Mouse (Mus musculus) forebrain, embryonic 10.5 days (tissue): Measurements from ENCODE around the gene Dirc2. TPM values are rescaled to one million over a fixed set of nuclear protein-coding genes. Genes with fewer than 3 reads are reported as not detected.

Source experiments
- DNase-seq: peaks from one replicate; pipeline ENCODE4 v3.0.0-alpha.2; 2017; ENCODE audit warnings: low spot score; ENCODE audit errors: extremely low spot score
- H3K27ac ChIP-seq: fragments of 300-500 bp; sonication (generic); 2 replicates; pipeline ENCODE4 v1.5.1; 2016; ENCODE audit warnings: mild to moderate bottlenecking
- H3K27me3 ChIP-seq: fragments of 300-500 bp; sonication (generic); 2 replicates; pipeline ENCODE4 v1.6.1; 2016; ENCODE audit warnings: mild to moderate bottlenecking; ENCODE audit not compliant: poor library complexity, severe bottlenecking
- H3K36me3 ChIP-seq: fragments of 300-500 bp; sonication (generic); replicated peaks from 2 replicates; pipeline ENCODE4 v1.6.1; 2016; ENCODE audit warnings: mild to moderate bottlenecking, moderate library complexity
- H3K4me1 ChIP-seq: fragments of 300-500 bp; sonication (generic); 2 replicates; pipeline ENCODE4 v1.6.1; 2016
- H3K4me3 ChIP-seq: fragments of 300-500 bp; sonication (generic); 2 replicates; pipeline ENCODE4 v1.5.1; 2016; ENCODE audit warnings: mild to moderate bottlenecking, moderate library complexity
- H3K9me3 ChIP-seq: fragments of 300-500 bp; sonication (generic); 2 replicates; pipeline ENCODE4 v1.6.1; 2016; ENCODE audit warnings: mild to moderate bottlenecking, moderate library complexity
- WGBS: fragments of 180-500 bp; shearing (Covaris S2); methylation state at CpG from one replicate; pipeline ENCODE4 v1.1.7; 2016; 5-methylcytosine and 5-hydroxymethylcytosine counted together
- polyA plus RNA-seq: library from polyadenylated mRNA; unstranded; fragments of >200 nt; fragmentation: Nextera tagmentation; extraction: Ambion mirVana; gene quantifications from 2 replicates; pipeline ENCODE4 v1.2.1, GENCODE M21; 2016

Gene Dirc2
- polyA plus RNA-seq, 1 experiment from 2014 or later, result 10.4 TPM

- H3K4me1 ChIP-seq, result peaks cover 10% of the 10 kb centered on the region
- no peaks in the 10 kb centered on the region for H3K27me3 ChIP-seq
- WGBS, result 90% methylated on average over 7 of the region's 7 CpGs
- H3K9me3 ChIP-seq, result no peaks in the 10 kb centered on the region
- no peak for DNase-seq
- no peak overlapping the region for H3K27ac ChIP-seq
- H3K36me3 ChIP-seq, result peaks cover 21% of the 10 kb centered on the region
- H3K4me3 ChIP-seq, result no peak overlapping the region
Measured at GRCm38 (mm10) chr16:35784134-35784725, 15.1 kb upstream of the Dirc2 start.

GRCm38 (mm10) chr16:35783207-35783573 is 14.0 kb upstream of the Dirc2 start:
- no peak overlapping the region for H3K4me3 ChIP-seq
- H3K4me1 ChIP-seq, result peaks cover 10% of the 10 kb centered on the region
- no peaks in the 10 kb centered on the region for H3K27me3 ChIP-seq
- DNase-seq, result no peak
- WGBS, result 86% methylated on average over 3 of the region's 3 CpGs
- peaks cover 10% of the 10 kb centered on the region for H3K36me3 ChIP-seq
- H3K9me3 ChIP-seq, result no peaks in the 10 kb centered on the region
- H3K27ac ChIP-seq, result no peak overlapping the region

DNA sequence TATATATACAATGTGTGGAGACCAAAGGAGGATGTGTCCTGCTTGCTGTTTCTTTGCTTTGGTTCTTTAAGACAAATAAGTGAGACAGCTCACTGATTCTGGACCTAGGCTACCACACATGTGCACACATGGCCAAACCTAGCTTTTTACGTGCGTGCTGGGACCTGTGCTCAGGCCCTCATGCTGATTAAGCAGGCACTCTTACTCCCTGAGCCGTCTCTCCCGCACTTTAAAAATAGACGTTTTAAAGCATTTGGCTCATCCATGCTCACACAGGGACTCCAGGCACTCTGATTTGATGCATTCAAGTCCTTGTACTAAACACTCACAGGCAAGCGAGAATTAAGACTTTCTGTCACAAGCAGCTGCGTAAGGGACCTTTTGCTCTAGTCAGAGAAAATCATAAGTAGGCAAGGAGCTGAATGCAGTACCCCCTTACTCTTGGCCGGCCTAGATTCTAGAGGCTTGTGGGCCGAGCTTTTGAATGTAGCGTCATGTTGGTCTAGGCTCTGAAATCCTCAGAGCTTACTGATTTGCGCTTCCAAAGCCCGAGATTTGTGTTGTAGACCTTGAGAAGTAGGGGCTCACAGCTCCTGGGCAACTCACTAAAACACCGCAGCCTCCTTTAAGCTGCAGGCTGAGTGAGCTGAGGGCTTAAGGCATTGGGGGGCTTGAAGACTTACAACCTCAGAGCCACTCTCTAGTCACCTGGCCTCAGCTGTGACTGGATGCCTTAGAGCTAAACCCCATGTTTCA is 13.5 kb upstream of the Dirc2 start:
- no peaks in the 10 kb centered on the region for H3K9me3 ChIP-seq
- peaks cover 7% of the 10 kb centered on the region for H3K4me1 ChIP-seq
- H3K27me3 ChIP-seq, result no peaks in the 10 kb centered on the region
- DNase-seq, result no peak
- peaks cover 5% of the 10 kb centered on the region for H3K36me3 ChIP-seq
- no peak overlapping the region for H3K4me3 ChIP-seq
- H3K27ac ChIP-seq, result no peak overlapping the region
- 92% methylated on average over 13 of the region's 13 CpGs for WGBS

DNA sequence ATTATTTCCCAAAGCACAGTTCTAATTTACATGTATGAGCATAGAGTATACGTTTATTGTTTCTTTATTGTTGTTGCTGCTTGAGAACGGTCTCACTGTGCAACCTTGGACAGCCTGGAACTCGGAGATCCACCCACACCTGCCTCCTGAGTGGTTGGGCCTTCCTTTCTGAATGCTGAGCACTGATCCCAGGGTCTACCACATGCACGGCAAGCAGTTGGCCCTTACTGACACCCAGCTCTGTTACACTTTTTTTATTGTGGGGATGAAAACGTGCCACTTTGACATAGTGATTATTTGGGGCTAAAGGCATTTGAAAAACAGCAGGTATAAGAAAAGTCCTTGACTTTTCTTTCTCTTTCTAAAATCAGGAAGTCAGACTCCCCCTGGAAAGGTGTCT is 12.5 kb upstream of the Dirc2 start:
- no peak overlapping the region for H3K27ac ChIP-seq

GRCm38 (mm10) chr16:35781096-35781495 is 11.9 kb upstream of the Dirc2 start:
- Histone ChIP-seq H3K4me1 (no peaks in the 10 kb centered on the region), H3K27ac (no peak overlapping the region), H3K27me3 (no peaks in the 10 kb centered on the region), H3K4me3 (no peak overlapping the region), H3K36me3 (no peaks in the 10 kb centered on the region), H3K9me3 (no peaks in the 10 kb centered on the region)
- DNase-seq, result no peak
- 94% methylated on average over 9 of the region's 9 CpGs for WGBS

More for the DNA sequence above, 12.5 kb upstream of the Dirc2 start:
- no peaks in the 10 kb centered on the region for H3K4me1 ChIP-seq
- no peak for DNase-seq
- H3K36me3 ChIP-seq, result no peaks in the 10 kb centered on the region
- 88% methylated on average over 5 of the region's 5 CpGs for WGBS
- no peak overlapping the region for H3K4me3 ChIP-seq
- no peaks in the 10 kb centered on the region for H3K9me3 ChIP-seq
- H3K27me3 ChIP-seq, result no peaks in the 10 kb centered on the region

DNA sequence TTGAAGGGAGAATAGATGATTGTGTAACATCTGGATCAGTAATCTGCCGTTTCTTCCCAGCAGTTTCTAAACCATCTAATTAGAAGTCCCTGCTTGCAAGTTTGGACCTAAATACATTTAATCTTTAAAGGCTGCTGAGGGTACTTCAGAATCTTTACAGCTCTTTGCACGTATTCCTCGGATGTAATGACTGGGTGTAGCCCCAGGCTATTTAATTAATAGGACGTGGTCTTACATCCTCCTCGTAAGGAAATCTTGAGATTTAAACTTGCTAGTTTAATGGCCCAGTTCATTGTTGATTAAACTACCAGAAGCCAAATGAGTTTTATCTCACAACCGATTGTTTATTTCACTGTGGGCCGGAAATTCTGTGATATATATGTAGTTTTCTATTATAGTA is 10.5 kb upstream of the Dirc2 start:
- no peaks in the 10 kb centered on the region for H3K9me3 ChIP-seq
- 80% methylated on average over 7 of the region's 7 CpGs for WGBS
- no peak overlapping the region for H3K4me3 ChIP-seq
- no peaks in the 10 kb centered on the region for H3K4me1 ChIP-seq
- DNase-seq, result no peak
- no peak overlapping the region for H3K27ac ChIP-seq
- H3K36me3 ChIP-seq, result no peaks in the 10 kb centered on the region
- no peaks in the 10 kb centered on the region for H3K27me3 ChIP-seq

- DNase-seq, result no peak
- H3K27ac ChIP-seq, result no peak overlapping the region
- H3K36me3 ChIP-seq, result peaks cover under 1% of the 10 kb centered on the region
- H3K9me3 ChIP-seq, result no peaks in the 10 kb centered on the region
- no peak overlapping the region for H3K4me3 ChIP-seq
- no peaks in the 10 kb centered on the region for H3K4me1 ChIP-seq
- WGBS, result 94% methylated on average over 4 of the region's 4 CpGs
- no peaks in the 10 kb centered on the region for H3K27me3 ChIP-seq
Measured at GRCm38 (mm10) chr16:35777768-35778167, 8.6 kb upstream of the Dirc2 start.

- Histone ChIP-seq H3K4me3 (no peak overlapping the region), H3K9me3 (no peaks in the 10 kb centered on the region), H3K36me3 (peaks cover 9% of the 10 kb centered on the region), H3K27ac (no peak overlapping the region), H3K27me3 (no peaks in the 10 kb centered on the region), H3K4me1 (peaks cover under 1% of the 10 kb centered on the region)
- DNase-seq, result no peak
- 89% methylated on average over 7 of the region's 7 CpGs for WGBS
Measured at GRCm38 (mm10) chr16:35776737-35777136, 7.6 kb upstream of the Dirc2 start.

GRCm38 (mm10) chr16:35775835-35776234 is 6.7 kb upstream of the Dirc2 start:
- 90% methylated on average over 1 of the region's 1 CpGs for WGBS
- DNase-seq, result no peak

GRCm38 (mm10) chr16:35772598-35772997 is 3.4 kb upstream of the Dirc2 start:
- H3K4me1 ChIP-seq, result peaks cover 39% of the 10 kb centered on the region
- WGBS, result 91% methylated on average over 5 of the region's 5 CpGs
- no peak overlapping the region for H3K4me3 ChIP-seq
- H3K9me3 ChIP-seq, result no peaks in the 10 kb centered on the region
- H3K27ac ChIP-seq, result no peak overlapping the region
- no peak for DNase-seq
- H3K27me3 ChIP-seq, result no peaks in the 10 kb centered on the region; the same call in 1 of the 2 replicates
- H3K36me3 ChIP-seq, result peaks cover 9% of the 10 kb centered on the region

More at GRCm38 (mm10) chr16:35775835-35776234, 6.7 kb upstream of the Dirc2 start:
- Histone ChIP-seq H3K36me3 (peaks cover 9% of the 10 kb centered on the region), H3K27me3 (no peaks in the 10 kb centered on the region), H3K4me1 (peaks cover 10% of the 10 kb centered on the region), H3K4me3 (no peak overlapping the region), H3K27ac (no peak overlapping the region), H3K9me3 (no peaks in the 10 kb centered on the region)

GRCm38 (mm10) chr16:35771606-35772005 is 2.5 kb upstream of the Dirc2 start:
- H3K36me3 ChIP-seq, result peaks cover 9% of the 10 kb centered on the region
- peak overlapping the region; percentile 94 for H3K4me3 ChIP-seq
- H3K4me1 ChIP-seq, result peaks cover 42% of the 10 kb centered on the region
- H3K27me3 ChIP-seq, result no peaks in the 10 kb centered on the region; the same call in 1 of the 2 replicates
- WGBS, result 82% methylated on average over 5 of the region's 5 CpGs
- H3K27ac ChIP-seq, result no peak overlapping the region
- no peak for DNase-seq
- H3K9me3 ChIP-seq, result no peaks in the 10 kb centered on the region

DNA sequence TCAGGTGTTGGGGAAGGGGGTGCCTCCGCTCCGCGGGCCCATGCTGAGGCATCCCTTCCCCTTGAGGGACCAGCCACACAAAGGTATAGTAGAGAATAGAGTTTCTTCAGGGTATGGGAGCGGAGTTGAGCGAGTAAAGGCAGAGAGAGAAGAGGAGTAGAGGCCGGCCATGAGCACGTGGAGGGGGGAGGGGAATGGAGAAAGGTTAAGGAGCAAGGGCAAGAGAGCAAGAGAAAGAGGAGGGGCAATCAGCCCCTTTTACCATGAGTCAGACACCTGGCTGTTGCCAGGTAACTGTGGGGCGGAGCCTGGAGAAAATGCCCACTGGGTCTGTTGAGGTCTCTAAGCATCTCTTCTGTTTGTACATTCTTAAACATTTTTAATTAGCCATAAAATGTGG is 2.0 kb upstream of the Dirc2 start:
- peaks cover 9% of the 10 kb centered on the region for H3K36me3 ChIP-seq
- 12% methylated on average over 8 of the region's 8 CpGs for WGBS
- peaks cover 42% of the 10 kb centered on the region for H3K4me1 ChIP-seq
- H3K27me3 ChIP-seq, result no peaks in the 10 kb centered on the region; the same call in 1 of the 2 replicates
- peak overlapping the region; percentile 94 for H3K4me3 ChIP-seq
- no peak for DNase-seq
- H3K27ac ChIP-seq, result no peak overlapping the region
- no peaks in the 10 kb centered on the region for H3K9me3 ChIP-seq

- peaks cover 9% of the 10 kb centered on the region for H3K36me3 ChIP-seq
- peak within 1 kb of the TSS; percentile 89 for H3K27ac ChIP-seq
- H3K4me1 ChIP-seq, result peaks cover 42% of the 10 kb centered on the region
- no peaks in the 10 kb centered on the region for H3K9me3 ChIP-seq
- H3K27me3 ChIP-seq, result no peaks in the 10 kb centered on the region; the same call in 1 of the 2 replicates
- peak; percentile 89 for DNase-seq
- H3K4me3 ChIP-seq, result peak within 1 kb of the TSS; percentile 94
- WGBS, result under 1% methylated on average over 51 of the region's 51 CpGs
Measured at GRCm38 (mm10) chr16:35769878-35770657, 912 bp upstream of the Dirc2 start, which contains the start of gene Hspbap1. TSS of gene Hspbap1 (plus strand) at chr16:35770375.
